Mouse (Mus musculus) liver, adult (tissue): ENCODE results near the gene Prkrip1.

Experiments
- GATA4 ChIP-seq: IDR thresholded peaks from 2 replicates; pipeline ENCODE4 v1.6.1; 2014; ENCODE audit warnings: mild to moderate bottlenecking, low read length; ENCODE audit not compliant: insufficient replicate concordance

Gene Prkrip1

GRCm38 (mm10) chr5:136217932-136218381 lies 19.2 kb upstream of the Prkrip1 start:
- no peak for TF ChIP-seq GATA4

GRCm38 (mm10) chr5:136217004-136217665 lies 18.4 kb upstream of the Prkrip1 start:
- TF ChIP-seq GATA4: no peak

- no peak for TF ChIP-seq GATA4
These were observed 17.2 kb upstream of the Prkrip1 start for GRCm38 (mm10) chr5:136215958-136216357.

GRCm38 (mm10) chr5:136215211-136215610 lies 16.4 kb upstream of the Prkrip1 start:
- no peak for TF ChIP-seq GATA4

GRCm38 (mm10) chr5:136213716-136214115 lies 15.0 kb upstream of the Prkrip1 start:
- no peak for TF ChIP-seq GATA4

- no peak for TF ChIP-seq GATA4
These were observed 14.0 kb upstream of the Prkrip1 start for GRCm38 (mm10) chr5:136212716-136213115.

GRCm38 (mm10) chr5:136210549-136210948 lies 11.8 kb upstream of the Prkrip1 start:
- no peak for TF ChIP-seq GATA4

GRCm38 (mm10) chr5:136201832-136202231 lies 3.1 kb upstream of the Prkrip1 start:
- no peak for TF ChIP-seq GATA4

GRCm38 (mm10) chr5:136199526-136199925 lies 763 bp upstream of the Prkrip1 start:
- no peak for TF ChIP-seq GATA4

- TF ChIP-seq GATA4: no peak
These were observed 6.9 kb downstream of the Prkrip1 start for GRCm38 (mm10) chr5:136191870-136192269.

GRCm38 (mm10) chr5:136186723-136187122 lies 12.0 kb downstream of the Prkrip1 start:
- no peak for TF ChIP-seq GATA4

GRCm38 (mm10) chr5:136183766-136184165 lies 15.0 kb downstream of the Prkrip1 start:
- no peak for TF ChIP-seq GATA4

- TF ChIP-seq GATA4: no peak
These were observed 15.9 kb downstream of the Prkrip1 start for GRCm38 (mm10) chr5:136182830-136183229.

GRCm38 (mm10) chr5:136182049-136182448 lies 16.7 kb downstream of the Prkrip1 start:
- TF ChIP-seq GATA4: no peak

GRCm38 (mm10) chr5:136181197-136181596 lies 17.6 kb downstream of the Prkrip1 start:
- no peak for TF ChIP-seq GATA4

- TF ChIP-seq GATA4: no peak
These were observed 19.2 kb downstream of the Prkrip1 start for GRCm38 (mm10) chr5:136179594-136179993.
